Mouse (Mus musculus) neural tube, embryonic 12.5 days (tissue): ENCODE data around the gene Sema6d. TPM values are rescaled to one million over a fixed set of nuclear protein-coding genes. Genes with fewer than 3 reads are reported as not detected.

Source experiments
- ATAC-seq: fragments of 200-750 bp; cut with Nextera tagmentation; 2 replicates; pipeline ENCODE4 v1.8.0; 2017; ENCODE audit warnings: low read depth, mild to moderate bottlenecking, moderate TSS enrichment, moderate library complexity; ENCODE audit not compliant: low FRiP score
- H3K27ac ChIP-seq: fragments of 300-500 bp; sonication (generic); 2 replicates; pipeline ENCODE4 v1.5.1; 2016
- H3K27me3 ChIP-seq: fragments of 300-500 bp; sonication (generic); replicated peaks from 2 replicates; pipeline ENCODE4 v1.6.1; 2016; ENCODE audit warnings: mild to moderate bottlenecking
- H3K36me3 ChIP-seq: fragments of 300-500 bp; sonication (generic); 2 replicates; pipeline ENCODE4 v1.6.1; 2016; ENCODE audit warnings: mild to moderate bottlenecking
- H3K4me1 ChIP-seq: fragments of 300-500 bp; sonication (generic); 2 replicates; pipeline ENCODE4 v1.6.1; 2016
- H3K4me2 ChIP-seq: fragments of 300-500 bp; sonication (generic); replicated peaks from 2 replicates; pipeline ENCODE4 v1.6.1; 2016; ENCODE audit warnings: mild to moderate bottlenecking
- H3K4me3 ChIP-seq: fragments of 300-500 bp; sonication (generic); 2 replicates; pipeline ENCODE4 v1.5.1; 2016
- H3K9ac ChIP-seq: fragments of 300-500 bp; sonication (generic); 2 replicates; pipeline ENCODE4 v1.6.1; 2016; ENCODE audit warnings: mild to moderate bottlenecking
- H3K9me3 ChIP-seq: fragments of 300-500 bp; sonication (generic); 2 replicates; pipeline ENCODE4 v1.6.1; 2016; ENCODE audit warnings: mild to moderate bottlenecking
- WGBS: fragments of 180-500 bp; shearing (Covaris S2); methylation state at CpG from one replicate; pipeline ENCODE4 v1.1.7; 2016; 5-methylcytosine and 5-hydroxymethylcytosine counted together
- polyA plus RNA-seq: library from polyadenylated mRNA; unstranded; fragments of >200 nt; fragmentation: Nextera tagmentation; extraction: Ambion mirVana; gene quantifications from 2 replicates; pipeline ENCODE4 v1.2.1, GENCODE M21; 2016

Sema6d gene
- polyA plus RNA-seq, 1 experiment from 2014 or later: 41.7 TPM

DNA sequence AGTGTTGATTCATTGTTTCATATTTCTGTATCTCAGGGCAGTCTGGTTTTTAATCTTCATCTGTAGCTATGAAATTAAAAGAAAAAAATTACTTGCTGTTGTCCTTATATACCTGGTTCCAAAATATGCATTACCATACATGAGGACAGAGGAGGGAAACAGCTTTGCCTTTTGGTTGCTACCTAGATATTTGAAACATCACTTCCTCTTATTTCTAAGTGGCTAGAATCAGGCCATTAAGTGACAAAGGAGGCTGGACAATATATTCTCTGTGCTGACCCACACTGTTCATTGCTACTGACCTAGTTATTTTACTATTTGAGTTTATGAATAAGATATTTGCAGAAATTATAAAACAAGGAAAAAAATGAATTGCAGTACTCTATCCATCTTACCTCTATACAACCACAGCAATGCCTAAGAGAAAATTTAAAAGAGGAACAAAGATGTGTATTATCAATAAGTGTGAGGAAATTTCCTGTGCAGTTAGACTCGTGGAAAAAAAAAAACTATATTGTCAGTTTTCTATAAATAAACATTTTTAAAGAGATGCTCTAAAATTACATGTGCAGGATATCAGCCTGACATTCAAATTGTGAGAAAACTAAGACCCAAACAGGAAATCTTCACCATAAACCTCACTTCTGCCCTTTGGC is 330.5 kb downstream of the Sema6d start:
- no peak for ATAC-seq

DNA sequence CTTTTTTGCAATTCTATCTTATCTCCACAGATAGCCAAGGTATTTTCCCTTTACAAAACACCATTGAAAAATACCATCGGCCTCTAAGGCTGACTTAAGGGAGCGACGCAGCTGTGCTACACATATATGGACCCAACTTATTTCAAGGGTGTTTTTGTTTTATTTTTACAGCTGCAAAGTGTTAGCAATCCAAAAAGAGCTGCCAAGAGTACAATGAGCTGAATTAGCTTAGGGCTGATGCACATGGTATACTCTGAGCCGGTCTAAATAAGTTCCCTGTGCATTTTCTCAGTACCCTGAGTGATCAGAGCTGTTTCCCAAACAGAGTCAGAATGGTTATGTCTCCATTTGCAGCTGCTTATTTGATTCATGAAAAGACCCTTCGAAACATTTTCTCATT is 340.0 kb downstream of the Sema6d start:
- Histone ChIP-seq H3K9ac (no peak overlapping the region), H3K4me1 (no peaks in the 10 kb centered on the region), H3K4me2 (no peak overlapping the region), H3K4me3 (no peak overlapping the region), H3K27me3 (no peaks in the 10 kb centered on the region), H3K27ac (no peak overlapping the region), H3K36me3 (no peaks in the 10 kb centered on the region), H3K9me3 (no peaks in the 10 kb centered on the region)
- ATAC-seq: no peak
- 83% methylated on average over 5 of the region's 5 CpGs for WGBS

More for the DNA sequence above, 330.5 kb downstream of the Sema6d start:
- H3K36me3 ChIP-seq: no peaks in the 10 kb centered on the region
- WGBS: 65% methylated on average over 1 of the region's 1 CpGs
- no peak overlapping the region for H3K4me3 ChIP-seq
- no peak overlapping the region for H3K9ac ChIP-seq
- H3K9me3 ChIP-seq: no peaks in the 10 kb centered on the region
- H3K27me3 ChIP-seq: no peaks in the 10 kb centered on the region
- H3K4me2 ChIP-seq: no peak overlapping the region
- H3K4me1 ChIP-seq: no peaks in the 10 kb centered on the region
- H3K27ac ChIP-seq: no peak overlapping the region

DNA sequence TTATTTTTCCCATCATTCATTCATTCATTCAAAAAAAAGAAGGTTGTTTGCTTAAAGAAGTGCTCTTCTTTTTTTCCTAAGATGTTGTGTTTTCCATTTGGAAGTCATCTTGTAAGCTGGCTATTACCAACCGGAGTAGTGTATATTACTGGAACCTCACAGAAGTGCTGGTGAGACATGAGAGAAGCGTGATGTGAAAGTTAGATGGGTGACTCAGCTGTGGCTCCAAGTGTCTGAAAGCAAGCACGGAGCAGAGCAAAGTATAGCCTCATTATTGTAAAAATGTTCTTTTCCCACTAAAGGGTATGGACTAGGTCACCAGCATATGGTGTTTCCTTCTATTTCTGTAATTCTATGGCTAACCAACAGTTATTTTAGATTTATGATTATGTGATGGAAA is 340.9 kb downstream of the Sema6d start:
- Histone ChIP-seq H3K9me3 (no peaks in the 10 kb centered on the region), H3K36me3 (no peaks in the 10 kb centered on the region), H3K4me2 (no peak overlapping the region), H3K27ac (no peak overlapping the region), H3K4me1 (no peaks in the 10 kb centered on the region), H3K27me3 (no peaks in the 10 kb centered on the region), H3K9ac (no peak overlapping the region), H3K4me3 (no peak overlapping the region)
- 92% methylated on average over 3 of the region's 3 CpGs for WGBS
- no peak for ATAC-seq

DNA sequence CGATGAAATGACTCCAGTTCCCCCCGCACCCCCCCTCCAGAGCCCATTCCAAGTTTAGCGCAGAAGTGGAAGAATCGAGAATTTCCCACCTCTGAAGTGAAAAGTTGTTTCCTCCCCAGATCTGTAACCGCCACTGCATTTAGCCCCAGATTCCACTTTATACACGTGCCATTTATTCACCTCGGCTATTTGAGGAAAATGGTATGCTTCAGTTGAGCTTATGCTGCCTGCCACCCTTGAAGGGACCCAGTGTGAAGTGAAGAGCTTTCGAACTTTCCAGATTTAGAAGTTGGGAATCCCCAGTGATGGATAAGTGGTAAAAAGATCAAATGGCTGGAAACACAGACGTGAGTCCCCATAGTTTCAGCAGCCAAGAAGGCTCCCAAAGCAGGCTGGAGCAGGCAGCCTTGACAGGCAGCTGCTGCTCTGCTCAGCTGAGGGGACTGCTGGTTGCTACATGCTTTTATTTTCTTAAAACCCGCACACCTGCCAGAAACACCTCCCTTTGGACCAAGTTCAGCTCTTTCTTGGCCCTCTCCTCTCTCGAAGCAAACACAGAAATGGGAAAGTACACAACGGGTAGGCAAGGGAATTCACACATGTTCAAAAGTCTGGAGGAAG is 345.7 kb downstream of the Sema6d start:
- WGBS: 81% methylated on average over 12 of the region's 12 CpGs
- H3K9me3 ChIP-seq: no peaks in the 10 kb centered on the region
- H3K4me2 ChIP-seq: no peak overlapping the region
- no peak for ATAC-seq
- no peak overlapping the region for H3K4me3 ChIP-seq
- H3K27me3 ChIP-seq: no peaks in the 10 kb centered on the region
- H3K9ac ChIP-seq: no peak overlapping the region
- no peaks in the 10 kb centered on the region for H3K36me3 ChIP-seq
- H3K27ac ChIP-seq: no peak overlapping the region
- H3K4me1 ChIP-seq: no peaks in the 10 kb centered on the region

DNA sequence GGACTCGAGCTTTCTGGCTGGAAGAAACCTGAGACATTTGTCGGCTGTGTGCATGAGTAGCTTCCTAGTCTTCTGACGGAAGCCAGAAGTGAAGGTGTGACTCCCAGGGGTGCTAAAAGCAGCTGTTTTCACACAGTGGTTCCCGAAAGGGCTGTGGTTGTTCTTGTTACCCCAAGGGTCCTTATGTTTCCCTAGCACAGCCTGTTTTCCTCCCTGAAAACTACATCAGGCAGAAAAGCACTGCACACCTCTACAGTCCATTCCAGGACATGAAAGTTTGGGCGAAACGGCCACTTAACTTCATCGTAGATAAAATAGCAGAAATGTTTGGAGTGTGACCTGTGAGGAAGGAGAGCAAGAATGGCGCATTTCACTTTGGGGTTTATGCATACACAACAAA is 346.9 kb downstream of the Sema6d start:
- 73% methylated on average over 8 of the region's 8 CpGs for WGBS
- ATAC-seq: no peak
- no peaks in the 10 kb centered on the region for H3K27me3 ChIP-seq
- no peaks in the 10 kb centered on the region for H3K36me3 ChIP-seq
- H3K9ac ChIP-seq: no peak overlapping the region
- H3K4me3 ChIP-seq: no peak overlapping the region
- no peak overlapping the region for H3K4me2 ChIP-seq
- no peak overlapping the region for H3K27ac ChIP-seq
- H3K4me1 ChIP-seq: no peaks in the 10 kb centered on the region
- H3K9me3 ChIP-seq: no peaks in the 10 kb centered on the region

DNA sequence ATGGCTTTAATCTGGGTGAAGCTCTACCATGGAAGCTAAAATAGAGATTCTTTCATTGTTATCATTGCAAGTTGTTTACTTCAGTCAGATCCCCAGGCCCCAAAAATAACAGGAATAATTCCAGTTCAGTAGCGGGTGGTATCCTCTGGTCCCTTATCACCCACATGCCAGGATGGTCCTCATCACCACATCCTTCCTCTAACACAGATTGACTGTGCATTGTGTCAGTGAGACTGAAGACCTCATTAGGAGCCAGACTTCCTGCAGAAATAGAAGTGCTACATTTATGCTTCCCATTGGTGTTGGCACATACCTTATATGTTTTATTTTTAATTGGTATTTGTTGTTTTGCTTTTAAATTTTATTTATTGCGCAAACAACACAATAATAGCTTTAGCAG is 354.4 kb downstream of the Sema6d start:
- Histone ChIP-seq H3K27ac (no peak overlapping the region), H3K9me3 (no peaks in the 10 kb centered on the region), H3K4me3 (no peak overlapping the region), H3K36me3 (no peaks in the 10 kb centered on the region), H3K27me3 (no peaks in the 10 kb centered on the region), H3K4me1 (no peaks in the 10 kb centered on the region), H3K9ac (no peak overlapping the region), H3K4me2 (no peak overlapping the region)
- 92% methylated on average over 2 of the region's 2 CpGs for WGBS
- no peak for ATAC-seq

DNA sequence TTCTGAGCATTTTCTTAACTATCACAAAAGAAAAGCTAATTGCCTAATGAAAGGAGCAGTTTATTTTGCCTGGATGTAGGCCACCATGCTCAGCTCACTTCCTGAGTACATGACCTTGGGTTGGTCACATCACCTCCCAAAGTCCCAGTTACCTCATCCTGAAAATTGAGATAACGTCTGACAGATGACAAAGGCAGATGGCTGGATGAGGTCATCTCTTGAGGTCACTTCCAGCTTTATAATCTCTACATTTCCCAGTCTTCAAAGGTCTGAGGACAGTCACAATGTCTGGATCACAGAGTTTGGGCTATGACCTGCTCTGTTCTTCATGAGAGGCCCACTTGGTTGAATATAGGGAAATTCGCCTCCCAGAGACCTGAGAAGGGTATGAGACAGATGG is 366.1 kb downstream of the Sema6d start:
- no peak for ATAC-seq
- Histone ChIP-seq H3K27ac (no peak overlapping the region), H3K4me3 (no peak overlapping the region), H3K36me3 (no peaks in the 10 kb centered on the region), H3K4me2 (no peak overlapping the region), H3K9me3 (no peaks in the 10 kb centered on the region), H3K27me3 (no peaks in the 10 kb centered on the region), H3K9ac (no peak overlapping the region), H3K4me1 (no peaks in the 10 kb centered on the region)
- WGBS: 81% methylated on average over 2 of the region's 2 CpGs

DNA sequence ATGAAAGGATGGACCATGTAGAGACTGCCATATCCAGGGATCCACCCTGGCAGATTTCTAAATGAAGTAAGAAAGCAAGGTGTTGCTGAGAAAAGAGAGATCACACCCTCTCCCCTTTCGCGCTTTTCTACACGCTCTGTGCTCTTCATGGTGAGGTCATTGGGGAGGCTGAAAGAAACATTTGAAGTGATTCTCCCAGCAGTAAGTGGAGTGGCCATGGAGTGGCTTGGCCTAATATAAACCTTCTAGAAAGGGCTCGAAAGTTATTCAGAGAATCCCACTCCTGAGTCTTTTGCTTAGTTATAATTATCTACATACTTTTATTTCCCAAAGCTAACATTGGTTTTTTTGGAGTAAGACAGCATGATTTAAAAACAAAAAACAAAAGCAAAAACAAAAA is 367.2 kb downstream of the Sema6d start:
- 0 out of 2 replicates have a peak, but pooled peaks cover 5% of the 10 kb centered on the region for H3K4me1 ChIP-seq
- H3K36me3 ChIP-seq: no peaks in the 10 kb centered on the region
- no peak overlapping the region for H3K27ac ChIP-seq
- no peak overlapping the region for H3K4me2 ChIP-seq
- H3K9ac ChIP-seq: no peak overlapping the region
- no peak overlapping the region for H3K4me3 ChIP-seq
- no peak for ATAC-seq
- 96% methylated on average over 4 of the region's 4 CpGs for WGBS
- no peaks in the 10 kb centered on the region for H3K9me3 ChIP-seq
- H3K27me3 ChIP-seq: no peaks in the 10 kb centered on the region

DNA sequence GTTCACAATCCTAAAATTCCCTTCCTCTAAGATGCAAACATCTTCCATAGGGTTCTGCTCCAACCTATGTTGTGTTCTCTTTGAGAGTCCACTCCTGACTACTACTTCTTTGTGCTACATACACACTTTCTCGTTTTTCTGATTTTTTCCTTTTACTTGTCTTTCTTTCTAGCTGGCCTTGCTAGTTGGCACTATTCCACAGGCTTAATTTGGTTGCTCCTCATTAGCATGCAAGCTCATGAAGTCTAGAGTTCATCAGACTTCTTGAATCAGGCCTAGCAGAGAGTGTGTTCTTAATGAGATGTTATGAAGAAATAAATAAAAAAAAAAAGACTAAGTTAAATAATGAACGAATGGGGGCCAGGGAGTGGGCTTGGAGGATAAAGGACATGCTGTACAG is 368.3 kb downstream of the Sema6d start:
- Histone ChIP-seq H3K36me3 (no peaks in the 10 kb centered on the region), H3K9me3 (no peaks in the 10 kb centered on the region), H3K9ac (no peak overlapping the region), H3K4me3 (no peak overlapping the region), H3K4me2 (no peak overlapping the region), H3K27me3 (no peaks in the 10 kb centered on the region), H3K4me1 (0 out of 2 replicates have a peak, but pooled peaks cover 5% of the 10 kb centered on the region), H3K27ac (no peak overlapping the region)
- 78% methylated on average over 2 of the region's 2 CpGs for WGBS
- no peak for ATAC-seq

DNA sequence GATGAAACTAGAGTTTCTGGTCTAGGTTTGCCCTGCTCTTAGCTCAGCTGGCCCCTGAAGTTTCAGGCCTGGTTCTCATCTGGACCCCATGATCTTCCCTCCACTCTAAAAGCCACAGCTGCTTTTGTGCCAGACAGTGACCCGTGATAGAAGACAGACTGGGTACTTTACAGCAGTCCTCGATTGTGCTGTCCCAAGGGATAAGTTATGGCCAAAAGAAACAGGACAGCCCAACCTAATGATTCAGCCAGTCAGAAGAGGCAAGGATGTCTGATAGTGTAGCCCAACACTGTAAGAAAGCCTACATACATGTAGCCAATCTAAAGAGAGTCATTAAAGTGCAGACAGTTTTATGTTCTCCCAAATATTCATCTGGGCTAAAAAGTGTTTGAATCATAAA is 371.2 kb downstream of the Sema6d start:
- Histone ChIP-seq H3K27ac (no peak overlapping the region), H3K27me3 (no peaks in the 10 kb centered on the region), H3K9ac (no peak overlapping the region), H3K4me2 (no peak overlapping the region), H3K4me1 (peaks cover 10% of the 10 kb centered on the region), H3K9me3 (no peaks in the 10 kb centered on the region), H3K36me3 (no peaks in the 10 kb centered on the region), H3K4me3 (no peak overlapping the region)
- WGBS: 30% methylated on average over 2 of the region's 2 CpGs
- no peak for ATAC-seq

DNA sequence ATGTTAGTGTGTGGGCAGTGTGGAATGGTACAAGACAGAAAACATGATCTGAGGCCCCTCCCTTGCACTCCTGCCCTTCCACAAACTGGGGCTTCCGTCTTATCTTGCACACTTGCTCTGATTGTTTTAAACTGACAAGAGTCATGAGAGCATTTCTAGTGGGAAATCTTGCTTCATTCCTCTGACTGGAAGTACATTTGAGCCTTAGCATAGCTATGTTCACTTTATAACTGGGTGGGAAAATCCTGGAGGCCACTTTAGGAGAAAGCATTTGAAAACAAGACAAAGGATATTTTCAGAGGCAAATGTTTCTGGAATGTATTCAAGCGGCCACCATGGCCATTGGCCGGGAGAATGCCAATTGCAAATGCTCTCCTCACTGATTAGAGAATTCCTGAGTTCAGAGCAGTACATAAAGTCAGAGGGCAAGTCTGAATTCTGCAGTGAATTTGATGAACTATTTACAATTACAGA is 371.6 kb downstream of the Sema6d start:
- H3K4me2 ChIP-seq: no peak overlapping the region

DNA sequence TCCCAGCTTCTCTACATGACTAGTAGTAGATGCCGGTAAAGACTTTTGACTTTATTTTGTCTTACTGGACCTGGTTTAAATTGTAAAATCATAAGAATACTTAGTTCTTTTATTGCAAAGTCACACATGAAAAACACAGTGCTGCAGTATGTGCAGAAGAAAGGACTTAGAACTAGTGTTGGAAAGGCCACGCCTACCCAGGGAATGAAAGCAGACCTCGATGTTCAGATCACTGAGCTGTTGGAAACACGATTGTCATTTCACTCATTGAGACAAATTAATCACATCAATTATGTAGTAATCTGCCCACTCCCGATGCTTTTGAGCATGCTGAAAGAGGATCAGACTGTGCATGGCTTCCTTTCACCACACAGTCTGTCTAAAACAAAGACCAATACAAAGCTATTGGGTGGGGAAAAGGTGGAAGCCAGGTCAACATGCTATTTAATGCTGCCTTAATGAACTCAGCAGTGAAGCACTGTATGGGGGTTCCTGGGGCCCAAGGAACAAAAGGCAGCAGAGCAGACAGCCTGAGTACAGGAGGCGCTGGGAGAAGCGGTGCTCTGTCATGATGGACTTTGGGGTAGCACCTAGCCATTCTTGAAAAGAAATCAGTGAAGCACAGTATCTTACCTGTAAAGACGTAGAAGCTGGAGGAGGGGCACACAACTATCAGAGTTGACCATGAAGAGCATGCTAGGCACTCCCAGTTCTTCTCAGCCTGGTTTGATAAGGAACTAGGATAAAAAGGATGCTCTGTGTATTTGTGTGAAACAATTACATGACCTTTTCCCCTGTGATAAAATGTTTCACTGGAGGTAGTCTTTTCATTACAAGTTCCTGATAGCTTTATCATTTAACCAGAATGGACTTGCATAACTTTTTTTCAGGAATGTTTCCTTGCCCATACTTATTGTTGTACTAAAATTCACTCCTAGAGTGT is 375.5 kb downstream of the Sema6d start:
- Histone ChIP-seq H3K4me3 (no peak overlapping the region), H3K4me2 (no peak overlapping the region), H3K27ac (no peak overlapping the region), H3K4me1 (peaks cover 13% of the 10 kb centered on the region), H3K9ac (no peak overlapping the region), H3K27me3 (no peaks in the 10 kb centered on the region), H3K9me3 (no peaks in the 10 kb centered on the region), H3K36me3 (no peaks in the 10 kb centered on the region)
- no peak for ATAC-seq
- WGBS: 64% methylated on average over 8 of the region's 8 CpGs

More for the DNA sequence above, 371.6 kb downstream of the Sema6d start:
- no peak overlapping the region for H3K9ac ChIP-seq
- peaks cover 10% of the 10 kb centered on the region for H3K4me1 ChIP-seq
- WGBS: 61% methylated on average over 3 of the region's 3 CpGs
- H3K27ac ChIP-seq: no peak overlapping the region
- H3K36me3 ChIP-seq: no peaks in the 10 kb centered on the region
- no peak overlapping the region for H3K4me3 ChIP-seq
- H3K9me3 ChIP-seq: no peaks in the 10 kb centered on the region
- no peak for ATAC-seq
- H3K27me3 ChIP-seq: no peaks in the 10 kb centered on the region
